Mouse (Mus musculus) brain, adult 2 months (tissue): ENCODE results near the gene Cdc42.

Source experiments
- DNase-seq: peaks from one replicate; pipeline ENCODE4 v3.0.0; 2011; ENCODE audit warnings: low read depth, low spot score

Gene Cdc42

GRCm38 (mm10) chr4:137285876-137286661 is 71.5 kb downstream of the Cdc42 start:
- no peak for DNase-seq

- DNase-seq = no peak
Measured at GRCm38 (mm10) chr4:137283407-137283732, 74.2 kb downstream of the Cdc42 start.

- no peak for DNase-seq
Measured at GRCm38 (mm10) chr4:137282584-137283406, 74.7 kb downstream of the Cdc42 start.

GRCm38 (mm10) chr4:137282122-137282521 is 75.4 kb downstream of the Cdc42 start:
- no peak for DNase-seq

- DNase-seq = no peak
Measured at GRCm38 (mm10) chr4:137281273-137281672, 76.2 kb downstream of the Cdc42 start.

- no peak for DNase-seq
Measured at GRCm38 (mm10) chr4:137279346-137279745, 78.2 kb downstream of the Cdc42 start.

GRCm38 (mm10) chr4:137278144-137279040 is 79.1 kb downstream of the Cdc42 start:
- DNase-seq = no peak

GRCm38 (mm10) chr4:137277600-137278143 is 79.8 kb downstream of the Cdc42 start:
- DNase-seq = no peak

GRCm38 (mm10) chr4:137277166-137277513 is 80.4 kb downstream of the Cdc42 start, which contains the start of gene Wnt4:
Wnt4 (plus strand) TSS chr4:137277489.
- no peak for DNase-seq

GRCm38 (mm10) chr4:137276443-137277165 is 80.9 kb downstream of the Cdc42 start:
- peak; percentile 58 for DNase-seq

- no peak for DNase-seq
Measured at GRCm38 (mm10) chr4:137274304-137274703, 83.2 kb downstream of the Cdc42 start.

GRCm38 (mm10) chr4:137271856-137272255 is 85.7 kb downstream of the Cdc42 start:
- peak; percentile 31 for DNase-seq
